Mouse (Mus musculus) urinary bladder, adult 2 months (tissue): ENCODE measurements around the gene Rilp. TPM values are rescaled to one million over a fixed set of nuclear protein-coding genes. Genes with fewer than 3 reads are reported as not detected.

Source experiments
- DNase-seq: peaks from one replicate; pipeline ENCODE4 v3.0.0; 2022; ENCODE audit warnings: low spot score
- polyA plus RNA-seq: library from polyadenylated mRNA; depleted of rRNA; stranded (reverse); fragments of >200 nt; gene quantifications from 2 replicates; pipeline ENCODE4 v1.2.3, GENCODE M21; 2012

The Rilp gene
- polyA plus RNA-seq, 1 experiment = 6.4 TPM

DNA sequence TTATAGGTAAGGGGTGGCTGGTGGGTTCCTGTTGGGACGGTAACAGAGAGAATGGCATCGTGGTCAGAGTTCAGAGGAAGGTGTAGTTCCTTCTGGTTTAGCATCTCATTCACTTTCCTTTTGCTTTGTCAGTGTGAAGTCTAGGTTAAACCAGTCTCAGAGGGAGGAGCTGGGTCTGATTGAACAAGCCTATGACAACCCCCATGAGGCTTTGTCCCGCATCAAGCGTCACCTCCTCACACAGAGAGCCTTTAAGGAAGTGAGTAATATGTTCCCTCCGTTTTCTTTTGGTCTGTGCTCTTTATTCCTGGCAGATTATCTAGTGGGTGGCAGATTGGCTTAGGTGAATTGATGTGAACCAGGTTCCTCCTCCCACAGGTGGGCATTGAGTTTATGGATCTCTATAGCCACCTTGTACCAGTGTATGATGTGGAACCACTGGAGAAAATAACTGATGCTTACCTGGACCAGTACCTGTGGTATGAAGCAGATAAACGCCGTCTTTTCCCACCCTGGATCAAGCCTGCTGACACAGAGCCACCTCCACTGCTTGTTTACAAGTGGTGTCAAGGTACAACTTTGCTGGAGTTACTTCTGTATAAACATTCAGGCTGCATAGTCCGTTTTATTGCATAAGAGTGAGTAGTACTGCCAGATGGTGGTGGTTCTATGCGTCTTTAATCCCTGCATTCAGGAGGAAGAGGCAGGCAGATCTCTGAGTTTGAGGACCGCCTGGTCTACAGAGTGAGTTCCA, 15.4 kb upstream of the Rilp start:
- no peak for DNase-seq

DNA sequence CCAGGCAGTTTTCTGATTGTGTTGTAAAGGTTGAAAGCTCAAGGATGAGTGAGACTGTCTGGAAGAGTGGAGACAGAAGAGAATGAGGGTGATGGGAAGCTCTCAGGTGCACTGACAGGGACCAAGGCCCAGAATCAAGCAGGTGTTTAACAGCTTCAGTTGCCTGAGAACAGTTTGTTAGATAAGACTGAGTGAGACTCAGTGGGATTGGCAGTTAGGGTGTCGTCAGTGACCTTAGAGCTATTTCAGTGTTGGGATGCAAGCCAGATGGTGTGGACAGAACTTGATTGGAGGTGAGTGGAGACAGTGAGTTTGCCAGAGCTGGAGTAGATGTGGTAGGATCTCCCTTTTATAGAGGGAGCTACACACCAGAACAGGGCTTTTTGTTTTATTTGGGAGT, 11.8 kb upstream of the Rilp start:
- DNase-seq = no peak

DNA sequence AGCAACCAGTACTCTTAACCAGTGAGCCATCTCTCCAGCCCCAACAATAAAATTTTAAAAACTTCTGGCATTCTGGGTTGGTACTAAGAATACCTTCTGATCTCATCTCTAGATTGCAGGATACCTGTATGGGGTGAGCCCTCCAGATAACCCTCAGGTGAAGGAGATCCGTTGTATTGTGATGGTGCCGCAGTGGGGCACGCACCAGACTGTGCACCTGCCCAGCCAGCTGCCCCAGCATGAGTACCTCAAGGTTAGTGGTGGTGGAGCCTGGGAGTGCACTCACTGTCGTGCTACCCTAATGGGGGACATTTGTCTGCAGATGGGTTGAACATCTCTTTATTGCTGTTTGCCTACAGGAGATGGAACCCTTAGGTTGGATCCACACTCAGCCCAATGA, 1.7 kb upstream of the Rilp start:
- no peak for DNase-seq

DNA sequence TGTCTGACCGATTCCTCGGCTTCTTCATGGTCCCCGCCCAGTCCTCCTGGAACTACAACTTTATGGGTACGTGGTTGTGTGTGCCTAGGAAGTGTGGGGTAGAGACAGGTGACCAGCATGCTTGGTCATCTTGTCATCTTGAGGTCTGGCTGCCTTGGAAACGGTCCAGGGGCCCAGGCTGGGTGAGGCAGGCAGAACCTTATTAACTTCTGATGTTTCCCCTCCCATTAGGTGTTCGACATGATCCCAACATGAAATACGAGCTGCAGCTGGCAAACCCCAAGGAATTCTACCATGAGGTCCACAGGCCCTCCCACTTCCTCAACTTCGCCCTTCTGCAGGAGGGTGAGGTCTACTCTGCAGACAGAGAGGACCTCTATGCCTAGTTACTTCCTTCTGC, 990 bp upstream of the Rilp start:
- DNase-seq = no peak

DNA sequence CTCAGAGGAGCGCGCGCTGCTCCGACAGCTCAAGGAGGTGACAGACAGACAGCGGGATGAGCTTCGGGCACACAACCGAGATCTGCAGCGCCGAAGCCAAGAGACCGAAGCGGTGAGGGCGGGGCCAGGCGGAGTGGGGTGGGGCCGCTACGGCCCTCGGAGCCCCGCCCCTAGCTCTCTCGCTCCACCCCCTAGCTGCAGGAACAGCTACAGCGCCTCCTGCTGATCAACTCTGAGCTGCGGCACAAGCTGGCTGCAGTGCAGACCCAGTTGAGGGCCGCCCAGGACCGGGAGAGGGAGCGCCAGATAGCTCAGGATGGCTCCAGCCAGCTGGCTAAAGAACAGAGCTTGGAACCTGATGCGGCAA, 716 bp downstream of the Rilp start:
- no peak for DNase-seq

DNA sequence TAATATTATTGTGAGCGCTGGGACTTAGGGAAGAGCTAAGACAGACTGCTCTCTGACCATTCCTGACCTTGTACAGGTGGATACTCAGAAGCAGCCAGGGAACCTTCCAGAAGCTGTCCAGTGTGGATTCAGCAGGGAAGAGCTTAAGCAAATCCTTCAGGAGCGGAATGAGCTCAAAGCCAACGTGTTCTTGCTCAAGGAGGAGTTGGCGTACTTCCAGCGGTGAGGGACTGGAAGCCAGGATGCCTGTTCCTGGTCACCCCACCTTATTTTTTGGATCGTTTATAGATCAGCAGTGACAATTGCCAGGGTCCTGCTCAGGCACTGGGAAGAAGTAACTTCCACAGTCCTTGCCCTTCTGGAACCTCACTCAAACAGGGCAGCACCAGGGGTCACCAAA, 1.3 kb downstream of the Rilp start:
- DNase-seq = no peak

DNA sequence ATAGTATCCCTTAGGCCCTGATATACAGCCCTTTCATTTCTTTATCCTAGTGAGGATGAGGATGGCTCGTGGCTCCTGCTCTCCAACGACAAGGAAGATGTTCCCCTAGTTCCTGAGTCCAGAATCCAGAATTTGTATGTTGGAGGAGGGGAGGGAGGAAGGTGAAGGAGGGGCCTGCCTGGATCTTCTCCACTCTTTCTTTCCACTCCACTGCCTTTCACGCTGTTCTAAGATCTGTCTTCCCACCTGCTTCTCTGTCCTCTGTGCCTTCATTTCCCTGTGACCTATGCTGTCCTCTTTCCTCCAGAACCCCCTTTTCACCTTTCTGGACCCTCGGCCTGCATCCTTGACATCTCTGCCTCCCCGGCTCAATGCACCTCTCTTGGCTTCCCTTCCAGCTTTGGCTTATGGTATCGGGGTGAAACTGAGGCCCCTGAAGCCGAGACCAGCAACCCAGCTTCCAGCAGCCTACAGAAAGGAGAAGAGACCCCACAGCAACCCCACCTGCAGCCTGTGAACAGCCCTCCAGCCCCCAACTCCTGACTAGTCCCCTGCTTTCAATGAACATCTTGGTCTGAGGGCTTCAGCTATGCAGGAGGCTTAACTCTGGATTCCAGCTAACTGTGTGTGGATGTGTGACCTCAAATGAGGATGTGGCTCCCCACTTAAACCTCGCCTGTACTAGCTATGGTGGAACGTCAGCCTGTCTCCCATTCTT, 2.6 kb downstream of the Rilp start:
- DNase-seq = no peak

DNA sequence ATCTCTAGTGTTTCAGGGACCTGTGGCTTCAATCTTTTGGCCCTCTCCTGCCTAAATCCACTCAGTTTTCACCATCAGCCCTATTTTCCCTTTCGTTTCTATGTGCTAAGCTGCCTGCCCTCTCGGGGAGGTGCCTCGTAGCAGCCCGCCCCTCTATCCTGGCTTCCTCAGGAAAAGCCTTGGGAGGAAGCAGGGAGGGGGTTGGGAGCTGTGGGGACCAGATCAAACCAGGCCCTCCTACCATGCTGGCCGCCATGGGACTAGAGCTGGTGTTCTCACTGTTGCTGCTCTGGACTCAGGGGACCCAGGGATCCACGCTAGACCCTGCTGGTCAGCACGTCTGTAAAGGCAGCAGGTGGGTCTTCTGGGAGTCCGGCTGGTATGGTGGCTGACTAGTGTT, 3.4 kb downstream of the Rilp start, which contains the start of gene Scarf1:
TSS of gene Scarf1 (plus strand) at position 205 of the 400 bp plus-strand sequence.
- no peak for DNase-seq

DNA sequence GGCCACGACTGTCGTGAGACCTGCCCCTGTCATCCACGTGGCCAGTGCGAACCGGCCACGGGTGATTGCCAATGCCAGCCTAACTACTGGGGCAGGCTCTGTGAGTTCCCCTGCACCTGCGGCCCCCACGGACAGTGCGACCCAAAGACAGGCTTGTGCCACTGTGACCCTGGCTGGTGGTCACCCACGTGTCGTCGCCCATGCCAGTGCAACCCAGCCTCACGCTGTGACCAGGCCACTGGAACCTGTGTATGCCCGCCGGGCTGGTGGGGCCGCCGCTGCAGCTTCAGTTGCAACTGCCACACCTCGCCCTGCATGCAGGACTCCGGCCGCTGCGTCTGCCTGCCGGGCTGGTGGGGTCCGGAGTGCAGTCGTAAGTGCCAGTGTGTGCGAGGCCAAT, 5.3 kb downstream of the Rilp start:
- DNase-seq = no peak

DNA sequence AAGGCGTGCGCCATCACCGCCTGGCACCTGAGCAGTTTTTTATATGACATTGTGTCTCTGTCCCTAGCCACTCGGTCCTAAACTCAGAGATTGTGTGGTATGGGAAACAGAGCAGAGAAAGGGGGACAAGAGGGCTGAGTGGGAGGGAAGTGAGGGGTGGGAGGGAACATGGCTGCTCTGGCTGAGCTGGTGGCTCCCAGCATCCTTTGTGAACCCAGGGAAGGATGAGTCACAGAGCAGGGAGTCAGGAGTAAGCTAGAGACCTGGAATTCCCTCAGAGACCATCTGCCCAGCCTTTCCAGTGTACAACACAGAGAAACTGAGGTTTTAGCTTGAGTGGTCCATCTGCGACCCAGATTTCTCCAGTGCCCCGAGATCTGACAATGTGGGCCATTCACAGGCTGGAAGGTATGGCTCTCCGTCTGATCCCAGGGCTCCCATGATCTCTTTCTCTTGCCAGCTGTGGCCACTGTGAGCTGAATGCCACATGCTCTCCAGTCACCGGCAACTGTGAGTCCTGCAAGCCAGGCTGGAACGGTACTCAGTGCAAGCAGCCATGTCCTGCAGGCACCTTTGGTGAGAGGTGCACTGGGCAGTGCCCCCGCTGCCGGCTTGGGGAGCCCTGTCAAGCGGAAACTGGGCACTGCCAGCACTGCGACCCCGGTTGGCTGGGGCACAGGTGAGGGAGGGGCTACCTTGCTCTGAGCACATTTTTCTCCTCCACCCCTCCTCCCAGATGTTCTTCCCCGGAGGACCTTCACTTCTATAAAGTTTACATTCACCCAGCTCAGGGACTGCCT, 10.1 kb downstream of the Rilp start:
- no peak for DNase-seq

DNA sequence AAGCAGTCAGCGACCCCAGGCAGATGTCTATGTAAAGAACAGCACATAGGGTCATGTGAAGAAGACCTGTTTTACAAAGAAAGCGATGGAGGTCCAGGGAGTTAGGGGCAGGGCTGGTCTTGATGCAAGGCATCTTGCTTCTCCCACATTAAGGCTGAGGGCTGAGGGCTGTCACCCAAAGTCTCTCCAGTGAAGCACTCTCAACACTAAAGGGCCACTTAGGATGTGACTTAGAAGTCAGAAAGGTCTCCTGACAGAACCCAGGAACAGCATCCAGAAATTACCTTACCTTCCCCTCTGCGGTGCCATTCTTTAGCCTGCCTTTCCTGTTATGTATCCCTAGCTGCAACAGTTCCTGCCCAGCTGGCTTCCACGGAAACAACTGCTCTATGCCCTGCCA, 11.7 kb downstream of the Rilp start:
- DNase-seq = no peak

DNA sequence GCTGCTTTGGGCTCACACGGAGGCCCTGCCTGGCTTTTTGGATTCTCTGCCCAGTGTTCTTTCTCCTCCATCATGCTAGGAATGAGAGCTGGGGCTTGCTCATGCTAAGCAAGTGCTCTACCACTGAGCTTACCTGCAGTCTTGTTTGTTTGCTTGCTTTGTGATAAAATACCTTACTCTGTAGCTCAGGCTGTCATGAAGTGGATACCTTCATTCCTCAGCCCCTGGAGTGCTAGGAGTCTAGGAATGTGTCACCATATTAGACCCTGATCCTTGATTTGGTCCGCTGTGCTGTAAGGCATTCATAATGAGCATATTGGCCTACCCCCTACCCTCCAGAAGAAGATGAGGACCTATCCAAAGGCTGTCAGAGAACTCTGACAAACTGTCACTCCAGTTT, 12.9 kb downstream of the Rilp start:
- no peak for DNase-seq

DNA sequence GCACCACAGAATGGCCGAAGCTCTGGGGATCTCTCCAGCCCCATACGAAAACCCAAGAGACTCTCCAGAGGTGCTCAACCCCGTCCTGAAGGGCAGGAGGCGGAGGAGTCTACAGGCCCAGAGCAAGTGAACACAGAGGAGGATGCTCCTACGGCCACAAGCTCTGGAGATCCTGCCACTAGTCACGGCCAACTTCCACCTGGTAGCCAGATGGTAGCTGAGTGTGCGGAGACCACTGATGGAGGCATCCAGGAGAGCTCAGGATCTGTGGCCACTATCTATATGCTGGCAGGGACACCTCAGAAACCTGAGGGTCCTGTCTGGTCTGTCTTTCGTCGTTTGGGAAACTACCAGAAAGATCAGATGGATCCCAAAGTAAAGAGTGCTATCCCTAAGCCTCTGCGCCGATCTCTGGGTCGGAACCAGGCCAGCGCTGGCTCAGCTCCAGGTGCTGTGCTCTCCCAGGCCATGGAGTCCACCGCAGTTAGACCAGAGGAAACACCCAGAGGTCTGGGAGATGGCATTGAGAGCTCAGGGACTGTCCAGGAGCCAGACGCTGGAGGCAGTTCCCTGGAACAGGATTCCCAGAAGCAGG, 15.7 kb downstream of the Rilp start:
- DNase-seq = no peak

DNA sequence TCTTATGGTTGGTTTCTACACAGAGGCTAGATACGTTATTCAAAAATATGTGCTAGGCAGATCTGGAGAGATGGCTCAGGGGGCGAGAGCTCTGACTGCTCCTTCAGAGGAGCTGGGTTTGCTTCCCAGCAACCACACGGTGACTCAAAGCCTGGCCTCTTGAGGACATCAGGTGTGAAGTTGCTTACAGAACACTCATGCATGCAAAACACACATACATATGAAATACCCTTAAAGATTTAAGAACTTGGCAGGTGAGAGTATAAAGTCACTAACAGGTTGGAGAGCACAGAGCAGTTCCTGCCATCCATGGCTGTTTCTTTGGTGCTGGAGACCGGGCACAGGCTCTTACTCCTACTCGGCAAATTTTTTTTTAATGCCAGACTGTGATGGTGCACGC, 17.0 kb downstream of the Rilp start:
- DNase-seq = no peak

DNA sequence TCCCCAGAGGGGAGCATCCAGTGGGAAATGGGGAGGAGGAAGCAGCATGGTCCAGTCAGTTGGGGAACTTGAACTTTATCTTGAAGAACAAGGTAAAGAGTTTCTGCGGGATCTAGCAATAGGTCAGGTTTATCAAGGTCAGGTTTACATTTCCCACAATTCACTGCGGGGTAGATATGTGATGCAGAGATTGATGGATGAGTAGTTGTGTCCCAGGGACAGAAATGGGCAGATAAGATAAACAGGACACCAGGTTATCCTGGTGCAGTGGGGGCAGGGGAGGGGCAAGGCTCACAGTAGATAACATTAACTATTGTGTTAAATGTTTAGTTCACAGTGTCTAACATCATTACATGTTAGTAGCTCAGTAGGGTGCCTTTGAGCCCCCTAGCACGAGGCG, 19.9 kb downstream of the Rilp start:
- DNase-seq = no peak

DNA sequence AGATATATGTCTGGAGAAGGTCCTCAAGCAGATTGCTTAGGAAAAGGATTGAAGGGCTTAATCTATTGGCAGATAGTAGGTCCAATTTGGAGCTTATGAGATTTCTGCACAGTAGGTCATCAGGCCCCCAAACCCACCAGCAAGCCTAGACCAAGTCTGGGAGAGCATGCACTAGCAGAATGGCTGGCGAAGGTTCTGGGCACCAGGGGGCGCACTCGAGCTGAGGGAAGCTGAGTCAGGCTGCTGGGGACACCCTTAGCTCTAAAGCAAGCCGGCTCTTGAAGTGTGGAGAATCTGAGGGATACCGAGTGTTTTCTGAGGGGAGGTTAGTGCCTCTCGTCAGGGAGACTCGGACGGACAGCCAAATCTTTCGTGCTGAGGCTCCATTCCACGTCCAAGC, 20.4 kb downstream of the Rilp start:
- peak; percentile 99 for DNase-seq

DNA sequence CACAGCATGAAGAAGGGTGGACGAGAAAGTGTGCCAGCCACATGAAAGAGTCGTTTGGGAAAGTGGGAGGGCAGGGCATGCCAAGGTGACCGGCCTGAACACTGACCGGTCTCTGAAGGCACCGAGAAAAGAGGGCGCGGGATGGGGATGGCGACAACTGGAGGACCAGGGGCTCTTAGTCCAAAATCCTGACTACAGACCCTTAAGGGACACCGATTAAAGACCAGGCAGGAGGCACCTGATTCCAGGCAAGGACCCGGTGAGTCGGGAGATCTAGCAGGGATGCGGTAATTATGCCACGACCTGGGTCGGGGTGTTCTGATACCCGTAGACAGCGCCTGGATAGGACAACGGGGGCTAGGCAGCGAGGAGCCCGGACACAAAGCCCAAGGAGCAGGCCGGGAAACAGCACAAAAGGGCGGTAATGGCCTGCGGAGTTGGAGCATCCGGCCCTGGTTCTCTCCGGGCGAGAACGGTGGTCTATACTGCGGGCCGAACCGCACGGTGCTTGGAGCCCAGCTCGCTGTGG, 21.0 kb downstream of the Rilp start:
- no peak for DNase-seq

DNA sequence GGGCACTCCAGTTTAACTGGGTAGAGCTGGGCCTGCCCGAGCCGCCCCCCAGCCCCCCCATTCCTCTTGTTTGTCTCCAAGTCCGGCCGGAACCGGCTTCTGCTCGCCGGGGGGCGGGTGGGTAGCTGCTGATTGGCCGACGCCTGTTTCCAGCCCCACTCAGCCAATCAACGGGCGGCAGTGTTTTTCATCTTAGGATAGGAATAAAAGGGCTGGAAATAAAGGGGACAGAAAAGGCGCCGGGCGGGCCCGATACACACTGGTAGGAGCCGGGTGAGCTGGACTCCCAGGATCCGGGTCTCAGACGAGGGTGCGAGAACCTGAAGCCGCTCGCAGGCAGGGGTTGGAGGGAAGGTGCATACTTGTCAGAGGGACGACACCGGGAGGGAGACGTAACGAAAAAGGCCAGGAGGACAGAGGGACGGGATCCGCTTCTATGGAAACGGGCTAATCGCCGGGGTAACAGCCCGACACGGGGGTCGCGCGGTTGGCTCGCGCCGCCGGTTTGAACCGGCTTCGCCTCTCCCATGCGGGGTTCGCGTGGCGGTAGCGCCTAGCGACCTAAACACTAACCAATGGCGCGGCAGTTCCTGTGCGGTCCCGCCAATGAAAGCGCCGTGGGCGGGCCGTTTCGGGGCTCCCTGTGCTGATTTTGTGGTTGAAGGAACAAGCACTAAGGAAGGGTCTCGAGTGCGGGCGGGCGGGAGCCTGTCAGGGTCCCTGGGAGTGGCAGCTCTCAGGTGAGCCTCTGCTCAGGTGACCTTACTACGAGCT, 21.8 kb downstream of the Rilp start, which contains the start of gene Slc43a2:
TSS of gene Slc43a2 (plus strand) at position 226 of the 774 bp plus-strand sequence.
- peak; percentile 83 for DNase-seq

DNA sequence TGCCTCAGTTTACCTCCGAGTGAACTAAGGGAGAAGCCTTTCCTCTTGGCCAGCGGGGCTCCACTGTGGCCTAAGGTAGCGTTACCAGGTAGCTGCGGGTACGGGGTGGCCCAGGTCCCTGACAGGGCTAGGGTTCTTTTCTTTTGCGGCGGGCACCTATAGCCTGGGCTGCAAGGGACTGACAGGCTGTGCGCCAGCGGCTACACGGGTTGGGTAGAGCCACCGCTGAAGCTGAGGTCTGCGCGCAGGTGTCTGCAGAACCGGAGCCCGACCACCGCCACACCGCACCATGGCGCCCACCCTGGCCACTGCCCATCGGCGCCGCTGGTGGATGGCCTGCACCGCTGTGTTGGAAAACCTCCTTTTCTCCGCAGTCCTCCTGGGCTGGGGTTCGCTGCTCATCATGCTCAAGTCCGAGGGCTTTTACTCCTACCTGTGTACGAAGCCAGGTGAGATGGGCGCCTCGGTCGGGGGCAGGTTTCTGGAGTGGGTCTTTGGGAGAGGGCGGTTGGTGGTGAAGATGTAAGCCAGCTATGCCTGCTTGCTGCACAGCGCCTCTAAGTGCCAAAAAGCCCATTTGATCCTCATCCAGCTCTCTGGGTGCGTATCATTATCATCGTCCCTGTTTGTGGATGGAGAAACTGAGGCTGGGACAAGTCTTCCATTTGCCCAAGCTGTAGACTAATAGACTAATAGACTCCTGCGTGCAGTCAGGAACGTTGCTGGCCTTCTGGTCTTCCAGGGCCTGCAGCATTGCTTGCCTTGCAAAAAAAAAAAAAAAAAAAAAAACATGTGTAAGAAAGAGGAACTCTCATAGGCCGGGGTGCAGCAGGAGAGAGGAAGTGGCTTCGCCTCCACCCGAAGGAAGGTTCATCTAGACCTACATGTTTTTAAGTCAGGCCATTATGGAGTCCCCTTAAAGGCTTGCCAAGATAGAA, 22.7 kb downstream of the Rilp start:
- no peak for DNase-seq
